In the genomic region with DNA sequence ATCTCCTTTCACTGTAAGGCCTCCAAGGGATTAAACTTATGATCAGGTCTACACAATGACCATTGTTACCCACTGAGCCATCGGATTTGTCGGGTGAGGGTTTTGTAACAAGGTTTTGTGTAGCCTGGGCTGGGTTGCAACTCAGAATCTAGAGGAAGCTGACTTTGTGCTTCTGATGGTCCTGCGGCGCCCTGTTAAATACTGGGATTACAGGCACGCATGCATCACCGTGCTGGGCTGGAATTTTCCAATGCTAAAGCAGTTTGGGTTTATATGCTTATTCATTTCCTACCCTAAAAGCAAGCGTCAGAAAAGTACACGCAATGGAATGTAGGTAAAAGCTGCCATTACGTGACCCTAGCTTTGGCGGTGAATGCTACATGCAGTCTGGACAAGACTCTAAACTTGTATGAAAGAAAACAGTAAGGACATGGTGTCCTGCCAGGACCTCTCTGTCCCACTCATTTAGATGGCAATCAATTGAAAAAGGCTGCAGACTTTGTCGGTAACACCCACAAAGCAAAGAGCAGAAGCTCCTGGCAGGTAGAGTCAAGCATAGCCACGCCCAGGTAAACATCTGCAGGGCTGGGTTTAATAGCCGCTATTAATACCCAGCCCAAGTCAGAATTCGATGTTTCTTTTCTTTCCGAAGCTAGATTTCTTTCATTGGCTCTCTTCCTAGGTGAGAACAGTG, we compare ENCODE assay signal across 8 mouse cellular contexts. TPM values are rescaled to one million over a fixed set of nuclear protein-coding genes. Genes with fewer than 3 reads are reported as not detected.
A peak's percentile ranks its signal among the peaks of the same experiment; 100 is the strongest.
DNase-seq lines count a peak whose midpoint lies in the region; ATAC-seq and TF ChIP-seq lines count a peak whose summit lies in the region.
"Had no signal": no experiment of that assay in that cellular context is flagged by ENCODE, and none has a peak within 500 bp of the region (broad histone marks: within the 10 kb centered on the region; RNA-seq: fewer than 3 reads in every experiment).

No protein-coding gene starts in this region.

- H3K27me3 ChIP-seq in forebrain, embryonic 12.5 days = peaks cover 43% of the 10 kb centered on the region
- H3K27me3 ChIP-seq in intestine, postnatal 0 days (replicated peaks; ENCODE audit: control insufficient read depth, insufficient read depth, low read length) = peaks cover 12% of the 10 kb centered on the region; the same call in 1 of the 2 replicates
- no peaks in the 10 kb centered on the region for H3K27me3 ChIP-seq in stomach, embryonic 14.5 days (ENCODE audit: control insufficient read depth, insufficient read depth, low read length)

- no peaks in the 10 kb centered on the region for H3K36me3 ChIP-seq in forebrain, embryonic 12.5 days (replicated peaks)
- no peaks in the 10 kb centered on the region for H3K36me3 ChIP-seq in intestine, postnatal 0 days (ENCODE audit: control insufficient read depth, insufficient read depth)
- no peaks in the 10 kb centered on the region for H3K36me3 ChIP-seq in stomach, embryonic 14.5 days (ENCODE audit: control insufficient read depth, insufficient read depth, low read length)

- no peak overlapping the region for H3K27ac ChIP-seq in left cerebral cortex, adult 2 months
- 0 out of 2 replicates have a peak overlapping the region, but pooled peaks have one; percentile 8 for H3K27ac ChIP-seq in forebrain, embryonic 12.5 days
- H3K27ac ChIP-seq in intestine, postnatal 0 days (ENCODE audit: low read depth, low read length) = no peak overlapping the region
- peak overlapping the region; percentile 39; the same call in 1 of the 2 replicates for H3K27ac ChIP-seq in stomach, embryonic 14.5 days (ENCODE audit: low read length)

- no peak overlapping the region for H3K9ac ChIP-seq in forebrain, embryonic 12.5 days
- H3K9ac ChIP-seq in intestine, postnatal 0 days (ENCODE audit: low read depth, low read length) = no peak overlapping the region
- H3K9ac ChIP-seq in stomach, embryonic 14.5 days (replicated peaks; ENCODE audit: low read depth, low read length) = no peak overlapping the region

- H3K4me2 ChIP-seq in forebrain, embryonic 12.5 days = peak overlapping the region; percentile 51
- peak overlapping the region; percentile 59 for H3K4me2 ChIP-seq in intestine, postnatal 0 days (replicated peaks; ENCODE audit: low read depth)
- H3K4me2 ChIP-seq in stomach, embryonic 14.5 days (replicated peaks; ENCODE audit: low read depth, low read length) = peak overlapping the region; percentile 33

- 12% methylated on average over 15 of the region's 15 CpGs for WGBS in forebrain, embryonic 12.5 days
- 20% methylated on average over 15 of the region's 15 CpGs for whole genome bisulfite sequencing in intestine, postnatal 0 days
- WGBS in stomach, embryonic 14.5 days = 36% methylated on average over 15 of the region's 15 CpGs

- peak overlapping the region; percentile 9; the same call in 1 of the 2 replicates for H3K4me3 ChIP-seq in left cerebral cortex, adult 2 months
- H3K4me3 ChIP-seq in forebrain, embryonic 12.5 days (replicated peaks) = peak overlapping the region; percentile 21
- peak overlapping the region; percentile 26 for H3K4me3 ChIP-seq in intestine, postnatal 0 days (ENCODE audit: low read depth, low read length)
- no peak overlapping the region for H3K4me3 ChIP-seq in stomach, embryonic 14.5 days (ENCODE audit: low read depth, low read length)

- DNase-seq in left cerebral cortex, adult 2 months (ENCODE audit: extremely low spot score in 1 of 2, low spot score in 2 of 2) = no peak
- DNase-seq in left cerebral cortex, postnatal 36 days (ENCODE audit: low spot score in 2 of 2) = no peak
- no peak for DNase-seq in right cerebral cortex, postnatal 36 days (ENCODE audit: low spot score in 2 of 2)
- DNase-seq in spleen, adult 18-20 months = no peak
- DNase-seq: right cerebral cortex, postnatal 25 days had no signal

- H3K9me3 ChIP-seq in forebrain, embryonic 12.5 days = no peaks in the 10 kb centered on the region
- no peaks in the 10 kb centered on the region for H3K9me3 ChIP-seq in intestine, postnatal 0 days (ENCODE audit: control insufficient read depth)
- H3K9me3 ChIP-seq in stomach, embryonic 14.5 days (ENCODE audit: control insufficient read depth, low read depth, low read length) = no peaks in the 10 kb centered on the region

- H3K4me1 ChIP-seq in forebrain, embryonic 12.5 days = peaks cover 24% of the 10 kb centered on the region
- 0 out of 2 replicates have a peak, but pooled peaks cover 7% of the 10 kb centered on the region for H3K4me1 ChIP-seq in intestine, postnatal 0 days (replicated peaks; ENCODE audit: control insufficient read depth, insufficient read depth, low read length)
- peaks cover 6% of the 10 kb centered on the region; the same call in 1 of the 2 replicates for H3K4me1 ChIP-seq in stomach, embryonic 14.5 days (ENCODE audit: control insufficient read depth, insufficient read depth, low read length)

- intact Hi-C loops in left cerebral cortex, adult 2 months (cut with DNase I) = no loop called here
- intact Hi-C loops in left cerebral cortex, postnatal 36 days (cut with DNase I) = loop anchor here (5.0 kb wide), 1 partner anchor 58 kb away; no protein-coding TSS in a partner anchor

- no peak for TF ChIP-seq CTCF in left cerebral cortex, adult 2 months (IDR thresholded peaks at IDR 0.05)
- no peak for TF ChIP-seq CTCF in intestine, postnatal 0 days (IDR thresholded peaks at IDR 0.05; ENCODE audit: low read depth)

- ATAC-seq in forebrain, embryonic 12.5 days (ENCODE audit: low FRiP score) = peak; percentile 28
- peak; percentile 41; the same call in 1 of the 2 replicates for ATAC-seq in intestine, postnatal 0 days
- ATAC-seq in stomach, embryonic 14.5 days (ENCODE audit: insufficient number of reproducible peaks, insufficient read depth, low FRiP score, low read depth) = no peak

RNA-seq across cellular contexts. Expression of gene Scrg1, which starts 45.8 kb away (rescaled TPM):
- total RNA-seq in left cerebral cortex, adult 2 months (2021) = 10 to 100 TPM; 41.1 to 42.5 TPM
- total RNA-seq in left cerebral cortex, postnatal 36 days (2021) = 10 to 100 TPM; 44.0 to 48.8 TPM
- 0.81 and 1.4 TPM in 2 replicates for polyA plus RNA-seq in forebrain, embryonic 12.5 days (2016; fragmentation: Nextera tagmentation; extraction: Ambion mirVana)
- polyA plus RNA-seq in intestine, postnatal 0 days (2015; fragmentation: Nextera tagmentation; extraction: Ambion mirVana) = 0.74 and 0.98 TPM in 2 replicates
- polyA plus RNA-seq in stomach, embryonic 14.5 days (2014; fragmentation: Nextera tagmentation; extraction: Ambion mirVana) = 0.64 and 0.91 TPM in 2 replicates

Comparison
In these comparisons a context has a peak if more than half of its experiments do, and no peak if none do; other contexts are left out.
1. H3K27ac ChIP-seq: peak in forebrain, embryonic 12.5 days (single experiment) and stomach, embryonic 14.5 days (single experiment); none in left cerebral cortex, adult 2 months (single experiment) and intestine, postnatal 0 days (single experiment).
2. Peak in every context shown above with its lines, with median percentiles within 50 percentile points of each other: H3K4me2 ChIP-seq.